Mouse (Mus musculus) hindbrain, postnatal 0 days (tissue): Measurements from ENCODE around the gene Doc2a. TPM values are rescaled to one million over a fixed set of nuclear protein-coding genes. Genes with fewer than 3 reads are reported as not detected.
A peak's percentile ranks its signal among the peaks of the same experiment; 100 is the strongest.

Source experiments
- ATAC-seq: fragments of 200-750 bp; cut with Nextera tagmentation; 2 replicates; pipeline ENCODE4 v1.8.0; 2017; ENCODE audit warnings: mild to moderate bottlenecking, moderate TSS enrichment, moderate library complexity
- DNase-seq: peaks from one replicate; pipeline ENCODE4 v3.0.0-alpha.2; 2015; ENCODE audit warnings: low spot score
- H3K27ac ChIP-seq: fragments of 300-500 bp; sonication (generic); 2 replicates; pipeline ENCODE4 v1.5.1; 2014; ENCODE audit warnings: mild to moderate bottlenecking
- H3K27me3 ChIP-seq: fragments of 300-500 bp; sonication (generic); 2 replicates; pipeline ENCODE4 v1.6.1; 2014; ENCODE audit warnings: low read length, mixed read lengths; ENCODE audit not compliant: insufficient read depth
- H3K36me3 ChIP-seq: fragments of 300-500 bp; sonication (generic); 2 replicates; pipeline ENCODE4 v1.6.1; 2014; ENCODE audit warnings: low read length, mixed read lengths; ENCODE audit not compliant: insufficient read depth
- H3K4me1 ChIP-seq: fragments of 300-500 bp; sonication (generic); 2 replicates; pipeline ENCODE4 v1.6.1; 2014; ENCODE audit warnings: antibody characterized with exemption, low read length, mixed read lengths; ENCODE audit not compliant: insufficient read depth
- H3K4me2 ChIP-seq: fragments of 300-500 bp; sonication (generic); 2 replicates; pipeline ENCODE4 v1.6.1; 2014; ENCODE audit warnings: low read depth, mild to moderate bottlenecking, low read length, moderate library complexity, mixed read lengths
- H3K4me3 ChIP-seq: fragments of 300-500 bp; sonication (generic); 2 replicates; pipeline ENCODE4 v1.5.1; 2014; ENCODE audit warnings: low read length
- H3K9ac ChIP-seq: fragments of 300-500 bp; sonication (generic); replicated peaks from 2 replicates; pipeline ENCODE4 v1.6.1; 2014; ENCODE audit warnings: mild to moderate bottlenecking, low read length, moderate library complexity, mixed read lengths
- H3K9me3 ChIP-seq: fragments of 300-500 bp; sonication (generic); 2 replicates; pipeline ENCODE4 v1.6.1; 2016; ENCODE audit warnings: low read length, mixed read lengths
- CTCF ChIP-seq: IDR thresholded peaks from 2 replicates; pipeline ENCODE4 v1.5.1; 2016; ENCODE audit warnings: antibody characterized with exemption, control low read depth, low read depth
- whole genome bisulfite sequencing: fragments of 180-500 bp; shearing (Covaris S2); extraction: QIAGEN DNeasy Blood & Tissue Kit; methylation state at CpG from one replicate; pipeline ENCODE4 v1.1.7; 2014; 5-methylcytosine and 5-hydroxymethylcytosine counted together
- polyA plus RNA-seq: library from polyadenylated mRNA; unstranded; fragments of >200 nt; fragmentation: Nextera tagmentation; extraction: Ambion mirVana; gene quantifications from 2 replicates; pipeline ENCODE4 v1.2.1, GENCODE M21; 2015
- total RNA-seq: library from RNA; depleted of rRNA; stranded (reverse); fragments of >200 nt; gene quantifications from 2 replicates; pipeline ENCODE4 v1.2.3, GENCODE M21; 2014

Doc2a gene
- total and polyA plus RNA-seq, 2 experiments from 2014 or later, result 37.6 to 57.3 TPM

- Histone ChIP-seq H3K27me3 (no peaks in the 10 kb centered on the region), H3K4me2 (no peak overlapping the region), H3K9me3 (no peaks in the 10 kb centered on the region), H3K27ac (no peak overlapping the region), H3K4me1 (peaks cover 5% of the 10 kb centered on the region), H3K9ac (no peak overlapping the region), H3K36me3 (peaks cover 5% of the 10 kb centered on the region; the same call in 1 of the 2 replicates), H3K4me3 (no peak overlapping the region)
- TF ChIP-seq CTCF, result no peak
- 89% methylated on average over 11 of the region's 11 CpGs for WGBS
- DNase-seq, result no peak
- no peak for ATAC-seq
Observed at GRCm38 (mm10) chr7:126802134-126802889, 44.9 kb upstream of the Doc2a start.

- H3K27me3 ChIP-seq, result no peaks in the 10 kb centered on the region
- ATAC-seq (no peak), DNase-seq (no peak)
- no peak for TF ChIP-seq CTCF
- H3K36me3 ChIP-seq, result peaks cover 5% of the 10 kb centered on the region; the same call in 1 of the 2 replicates
- H3K9ac ChIP-seq, result no peak overlapping the region
- H3K27ac ChIP-seq, result no peak overlapping the region
- 95% methylated on average over 6 of the region's 6 CpGs for WGBS
- no peaks in the 10 kb centered on the region for H3K9me3 ChIP-seq
- peaks cover 5% of the 10 kb centered on the region for H3K4me1 ChIP-seq
- no peak overlapping the region for H3K4me2 ChIP-seq
- H3K4me3 ChIP-seq, result no peak overlapping the region
Observed at GRCm38 (mm10) chr7:126803181-126803580, 44.0 kb upstream of the Doc2a start.

GRCm38 (mm10) chr7:126803751-126804150 lies 43.5 kb upstream of the Doc2a start:
- Histone ChIP-seq H3K27me3 (no peaks in the 10 kb centered on the region), H3K4me2 (no peak overlapping the region), H3K9me3 (no peaks in the 10 kb centered on the region), H3K4me1 (peaks cover 5% of the 10 kb centered on the region), H3K27ac (no peak overlapping the region), H3K4me3 (no peak overlapping the region), H3K36me3 (peaks cover 5% of the 10 kb centered on the region; the same call in 1 of the 2 replicates), H3K9ac (no peak overlapping the region)
- TF ChIP-seq CTCF, result no peak
- ATAC-seq (no peak), DNase-seq (no peak)

GRCm38 (mm10) chr7:126806956-126807355 lies 40.3 kb upstream of the Doc2a start:
- H3K9me3 ChIP-seq, result no peaks in the 10 kb centered on the region
- no peak overlapping the region for H3K27ac ChIP-seq
- no peak overlapping the region for H3K4me2 ChIP-seq
- no peak overlapping the region for H3K9ac ChIP-seq
- WGBS, result 67% methylated on average over 6 of the region's 6 CpGs
- no peak for ATAC-seq
- TF ChIP-seq CTCF, result no peak
- no peaks in the 10 kb centered on the region for H3K4me1 ChIP-seq
- peaks cover 5% of the 10 kb centered on the region; the same call in 1 of the 2 replicates for H3K36me3 ChIP-seq
- no peaks in the 10 kb centered on the region for H3K27me3 ChIP-seq
- no peak for DNase-seq
- H3K4me3 ChIP-seq, result no peak overlapping the region

- H3K4me2 ChIP-seq, result peak overlapping the region; percentile 67
Observed at GRCm38 (mm10) chr7:126807405-126807804, 39.8 kb upstream of the Doc2a start.

GRCm38 (mm10) chr7:126808703-126809455 lies 38.3 kb upstream of the Doc2a start:
- H3K4me1 ChIP-seq, result peaks cover 6% of the 10 kb centered on the region; the same call in 1 of the 2 replicates
- H3K9me3 ChIP-seq, result no peaks in the 10 kb centered on the region
- H3K27me3 ChIP-seq, result no peaks in the 10 kb centered on the region
- H3K9ac ChIP-seq, result peak overlapping the region; percentile 56
- peak; percentile 45 for TF ChIP-seq CTCF
- H3K4me3 ChIP-seq, result peak overlapping the region; percentile 52
- ATAC-seq (peak; percentile 93), DNase-seq (peak; percentile 94)
- under 1% methylated on average over 39 of the region's 43 CpGs for WGBS
- peaks cover 1% of the 10 kb centered on the region; the same call in 1 of the 2 replicates for H3K36me3 ChIP-seq
- peak overlapping the region; percentile 64 for H3K27ac ChIP-seq
- peak overlapping the region; percentile 67 for H3K4me2 ChIP-seq

More at GRCm38 (mm10) chr7:126807405-126807804, 39.8 kb upstream of the Doc2a start:
- Histone ChIP-seq H3K36me3 (peaks cover 5% of the 10 kb centered on the region; the same call in 1 of the 2 replicates), H3K9me3 (no peaks in the 10 kb centered on the region), H3K27me3 (no peaks in the 10 kb centered on the region), H3K4me3 (no peak overlapping the region), H3K27ac (no peak overlapping the region), H3K4me1 (no peaks in the 10 kb centered on the region), H3K9ac (no peak overlapping the region)
- no peak for TF ChIP-seq CTCF
- 68% methylated on average over 4 of the region's 4 CpGs for WGBS
- no peak for ATAC-seq
- no peak for DNase-seq
